Mouse (Mus musculus) forebrain, embryonic 16.5 days (tissue): ENCODE results near the gene Csta1. TPM values are rescaled to one million over a fixed set of nuclear protein-coding genes. Genes with fewer than 3 reads are reported as not detected.
"Not testable (repeated sequence)": the region's sequence is repeated elsewhere in the genome, so short reads cannot be mapped to it uniquely, and the experiment has no call there.

Experiments used
- ATAC-seq: fragments of 200-750 bp; cut with Nextera tagmentation; 2 replicates; pipeline ENCODE4 v1.8.0; 2017; ENCODE audit warnings: mild to moderate bottlenecking, moderate library complexity
- H3K27ac ChIP-seq: fragments of 300-500 bp; sonication (generic); 2 replicates; pipeline ENCODE4 v1.5.1; 2014; ENCODE audit warnings: low read length, control low read depth
- H3K27me3 ChIP-seq: fragments of 300-500 bp; sonication (generic); replicated peaks from 2 replicates; pipeline ENCODE4 v1.6.1; 2014; ENCODE audit warnings: low read length; ENCODE audit not compliant: control insufficient read depth, insufficient read depth
- H3K36me3 ChIP-seq: fragments of 300-500 bp; sonication (generic); 2 replicates; pipeline ENCODE4 v1.6.1; 2014; ENCODE audit not compliant: control insufficient read depth, insufficient read depth
- H3K4me1 ChIP-seq: fragments of 300-500 bp; sonication (generic); replicated peaks from 2 replicates; pipeline ENCODE4 v1.6.1; 2014; ENCODE audit warnings: low read length; ENCODE audit not compliant: control insufficient read depth, insufficient read depth
- H3K4me2 ChIP-seq: fragments of 300-500 bp; sonication (generic); 2 replicates; pipeline ENCODE4 v1.6.1; 2014; ENCODE audit warnings: mild to moderate bottlenecking, low read length, control low read depth
- H3K4me3 ChIP-seq: fragments of 300-500 bp; sonication (generic); replicated peaks from 2 replicates; pipeline ENCODE4 v1.5.1; 2014; ENCODE audit warnings: mild to moderate bottlenecking, low read length, control low read depth
- H3K9ac ChIP-seq: fragments of 300-500 bp; sonication (generic); replicated peaks from 2 replicates; pipeline ENCODE4 v1.6.1; 2014; ENCODE audit warnings: low read depth, low read length, control low read depth
- H3K9me3 ChIP-seq: fragments of 300-500 bp; sonication (generic); 2 replicates; pipeline ENCODE4 v1.6.1; 2016; ENCODE audit warnings: low read length; ENCODE audit not compliant: control insufficient read depth
- WGBS: fragments of 180-500 bp; shearing (Covaris S2); extraction: QIAGEN DNeasy Blood & Tissue Kit; methylation state at CpG from one replicate; pipeline ENCODE4 v1.1.7; 2014; 5-methylcytosine and 5-hydroxymethylcytosine counted together
- polyA plus RNA-seq: library from polyadenylated mRNA; unstranded; fragments of >200 nt; fragmentation: Nextera tagmentation; extraction: Ambion mirVana; gene quantifications from 2 replicates; pipeline ENCODE4 v1.2.1, GENCODE M21; 2015

Csta1 gene
- polyA plus RNA-seq, 1 experiment from 2014 or later = not detected

DNA sequence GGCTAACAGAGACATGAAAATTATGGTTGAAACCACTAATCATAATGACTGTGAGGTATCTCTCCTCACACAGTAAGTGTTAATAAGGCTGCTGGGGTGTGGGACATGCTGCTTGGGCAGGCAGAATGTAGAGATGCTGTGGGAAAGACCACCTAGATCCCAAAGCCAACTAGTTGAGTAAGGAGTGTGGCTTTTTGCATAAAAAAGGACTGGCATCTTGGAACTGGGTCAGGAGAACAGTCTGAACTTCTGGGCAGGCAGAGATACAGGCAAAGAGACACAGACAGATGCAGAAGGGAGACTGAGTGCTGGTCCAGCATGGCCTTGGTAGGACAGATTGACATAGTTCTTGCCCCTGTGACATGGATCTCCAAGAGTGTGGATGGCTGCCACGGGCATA lies 29.5 kb downstream of the Csta1 start:
- Histone ChIP-seq H3K36me3 (no peaks in the 10 kb centered on the region), H3K4me1 (no peaks in the 10 kb centered on the region), H3K27me3 (no peaks in the 10 kb centered on the region), H3K4me2 (no peak overlapping the region), H3K4me3 (no peak overlapping the region), H3K9me3 (no peaks in the 10 kb centered on the region), H3K9ac (no peak overlapping the region), H3K27ac (no peak overlapping the region)
- no peak for ATAC-seq
- WGBS = 92% methylated on average over 1 of the region's 1 CpGs

DNA sequence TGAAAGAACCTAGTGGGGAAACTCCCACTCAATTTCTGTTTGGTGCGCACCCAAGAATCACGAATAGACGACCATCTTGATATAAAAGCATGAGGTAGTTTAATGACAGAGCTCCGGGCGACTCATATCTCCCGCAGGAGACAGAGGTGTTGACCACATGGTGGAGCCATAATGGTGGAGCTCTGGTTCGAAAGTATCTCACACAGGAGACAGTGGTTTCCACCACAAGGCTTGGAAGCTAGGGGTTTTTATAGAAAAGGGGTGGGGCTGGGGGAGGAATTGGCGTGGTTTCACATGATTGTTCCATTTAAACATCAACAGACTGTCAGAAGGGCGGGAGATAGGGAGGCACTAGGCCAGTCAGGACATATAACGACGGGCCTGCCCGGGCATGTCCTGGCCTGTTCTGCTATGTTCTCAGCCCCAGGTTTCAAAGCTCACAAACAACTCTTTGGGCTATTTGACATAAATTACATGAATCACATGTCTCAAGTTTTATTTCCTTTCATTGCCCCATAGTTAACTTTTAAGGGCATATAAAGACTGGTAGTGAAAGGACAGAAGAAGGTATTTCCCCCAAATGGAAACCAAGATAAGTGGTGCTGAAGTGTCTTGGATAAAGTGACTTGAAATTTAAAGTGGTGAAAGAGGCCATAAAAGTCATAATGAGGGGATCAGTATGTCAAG lies 33.1 kb downstream of the Csta1 start:
- H3K27me3 ChIP-seq, H3K4me1 ChIP-seq, H3K36me3 ChIP-seq, H3K4me3 ChIP-seq, H3K4me2 ChIP-seq, H3K27ac ChIP-seq, ATAC-seq, H3K9ac ChIP-seq, H3K9me3 ChIP-seq: not testable (repeated sequence)
- 88% methylated on average over 9 of the region's 12 CpGs for WGBS

DNA sequence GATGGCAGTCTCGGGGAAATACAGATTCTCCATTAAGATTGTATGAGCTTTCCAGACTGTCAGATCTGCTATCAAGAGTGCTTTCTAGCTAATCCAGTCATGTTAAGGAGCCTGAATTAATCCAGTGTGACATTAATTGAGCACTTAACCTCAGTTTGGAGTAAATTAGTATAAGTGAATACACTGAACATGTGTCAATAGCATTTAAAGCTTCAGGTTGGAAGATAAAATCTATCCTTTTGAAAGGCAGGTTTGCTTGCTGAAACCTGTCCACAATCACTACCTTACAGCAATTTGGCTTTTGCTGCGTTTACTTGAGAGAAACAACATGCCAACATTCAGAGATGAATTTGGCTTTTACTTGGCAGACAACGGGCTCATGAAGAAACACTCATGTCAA lies 37.0 kb downstream of the Csta1 start:
- Histone ChIP-seq H3K4me1 (no peaks in the 10 kb centered on the region), H3K4me3 (no peak overlapping the region), H3K27ac (no peak overlapping the region), H3K36me3 (no peaks in the 10 kb centered on the region), H3K9ac (no peak overlapping the region), H3K9me3 (no peaks in the 10 kb centered on the region), H3K27me3 (no peaks in the 10 kb centered on the region), H3K4me2 (no peak overlapping the region)
- WGBS = 75% methylated on average over 3 of the region's 3 CpGs
- no peak for ATAC-seq

DNA sequence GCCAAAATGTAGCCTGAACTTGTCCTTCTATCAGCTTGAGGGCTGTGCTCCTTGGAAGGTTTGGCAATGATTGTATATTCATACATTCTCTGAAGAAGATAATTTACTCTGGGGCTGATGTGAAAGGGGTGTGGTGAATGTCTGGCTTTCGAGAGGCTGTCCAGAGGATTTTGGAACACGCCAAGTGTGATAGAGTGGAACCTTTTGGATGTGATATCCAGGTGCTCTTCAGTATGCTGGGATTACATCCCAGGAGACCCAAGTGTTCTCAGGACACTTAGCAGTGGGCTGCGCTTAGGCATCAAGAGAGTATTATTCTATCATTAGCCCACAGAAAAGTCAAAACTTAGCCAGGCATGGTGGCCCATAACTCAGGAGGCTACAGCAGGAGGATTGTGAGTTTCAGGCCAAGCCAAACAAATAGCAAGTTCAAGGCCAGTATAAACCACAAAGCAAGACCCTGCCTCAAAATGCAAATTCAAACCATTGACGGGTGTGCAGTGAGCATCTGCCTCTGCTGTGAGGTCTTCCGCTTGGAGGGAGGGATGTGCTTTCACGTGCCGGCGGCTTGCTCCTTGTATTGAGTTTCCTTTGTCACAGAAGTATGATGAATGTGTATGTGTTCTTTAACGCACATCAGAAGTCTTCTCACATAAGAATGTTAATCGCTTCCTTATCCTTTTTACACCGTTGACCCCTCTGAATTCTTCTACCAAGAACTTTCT lies 40.1 kb downstream of the Csta1 start:
- WGBS = 86% methylated on average over 11 of the region's 11 CpGs
- Histone ChIP-seq H3K4me2 (no peak overlapping the region), H3K9me3 (no peaks in the 10 kb centered on the region), H3K4me1 (no peaks in the 10 kb centered on the region), H3K27ac (no peak overlapping the region), H3K9ac (no peak overlapping the region), H3K27me3 (no peaks in the 10 kb centered on the region), H3K4me3 (no peak overlapping the region), H3K36me3 (peaks cover 4% of the 10 kb centered on the region; the same call in 1 of the 2 replicates)
- no peak for ATAC-seq

DNA sequence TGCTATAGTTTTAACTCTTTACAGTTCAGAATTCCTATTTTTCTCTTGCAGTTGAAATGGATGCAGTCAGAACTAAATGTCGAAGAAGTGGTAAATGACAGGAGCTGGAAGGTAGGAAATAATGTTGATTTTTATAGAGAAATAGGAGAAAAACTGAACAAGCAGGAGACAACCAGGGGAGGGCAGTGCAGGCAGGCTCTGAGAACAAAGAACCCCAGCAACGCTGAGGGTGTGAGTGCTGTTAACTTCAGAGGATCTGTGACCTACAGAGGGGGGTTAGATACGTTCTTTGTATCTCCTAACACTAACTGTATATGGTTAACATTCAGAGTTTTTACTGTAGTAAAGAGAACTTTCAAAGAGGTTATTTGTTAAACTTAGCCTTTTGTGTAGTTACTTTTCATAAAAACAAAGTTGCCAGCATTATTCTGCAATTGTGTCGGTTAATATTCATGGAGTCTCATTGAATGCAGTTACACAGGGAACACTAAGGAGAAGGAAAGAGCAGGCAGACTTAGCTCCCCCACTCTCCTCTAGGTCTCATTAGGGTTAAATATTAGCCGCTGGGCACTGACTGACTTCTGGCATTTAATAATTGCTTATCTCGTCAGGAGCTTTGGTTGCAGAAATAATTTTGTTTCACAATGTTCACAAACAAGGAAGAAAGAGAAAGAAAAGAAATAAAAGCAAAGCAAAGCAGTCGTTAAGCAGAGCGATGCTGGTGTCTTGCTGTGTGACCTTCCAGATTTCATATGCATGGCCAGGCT lies 41.0 kb downstream of the Csta1 start:
- no peaks in the 10 kb centered on the region for H3K4me1 ChIP-seq
- WGBS = 58% methylated on average over 8 of the region's 8 CpGs
- H3K9ac ChIP-seq = no peak overlapping the region
- H3K36me3 ChIP-seq = peaks cover 7% of the 10 kb centered on the region; the same call in 1 of the 2 replicates
- H3K9me3 ChIP-seq = no peaks in the 10 kb centered on the region
- H3K27me3 ChIP-seq = no peaks in the 10 kb centered on the region
- no peak overlapping the region for H3K27ac ChIP-seq
- no peak overlapping the region for H3K4me3 ChIP-seq
- ATAC-seq = no peak
- H3K4me2 ChIP-seq = no peak overlapping the region

DNA sequence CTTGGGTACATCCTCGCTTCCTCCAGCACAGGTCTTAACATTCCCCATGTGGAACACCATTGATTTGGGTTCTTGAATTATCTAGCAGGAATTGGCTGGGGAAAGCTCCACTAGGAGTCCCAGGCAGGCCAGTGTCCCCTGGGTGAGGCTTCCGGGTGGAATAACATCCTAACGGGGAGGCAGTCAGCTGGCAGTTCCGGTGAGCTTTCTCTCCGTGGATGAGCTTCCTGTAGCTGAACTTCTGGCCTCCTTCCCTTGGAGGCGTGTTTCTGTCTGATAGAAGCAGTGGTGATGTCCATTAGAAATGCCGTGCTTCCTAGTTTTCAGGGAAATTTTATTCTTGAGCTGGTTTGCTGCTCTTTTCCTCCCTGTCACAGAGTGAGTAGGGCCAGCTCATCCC lies 42.0 kb downstream of the Csta1 start:
- Histone ChIP-seq H3K4me3 (no peak overlapping the region), H3K4me1 (no peaks in the 10 kb centered on the region), H3K27ac (no peak overlapping the region), H3K9ac (no peak overlapping the region), H3K4me2 (no peak overlapping the region), H3K36me3 (peaks cover 7% of the 10 kb centered on the region; the same call in 1 of the 2 replicates), H3K9me3 (no peaks in the 10 kb centered on the region), H3K27me3 (no peaks in the 10 kb centered on the region)
- no peak for ATAC-seq
- WGBS = 92% methylated on average over 7 of the region's 7 CpGs

DNA sequence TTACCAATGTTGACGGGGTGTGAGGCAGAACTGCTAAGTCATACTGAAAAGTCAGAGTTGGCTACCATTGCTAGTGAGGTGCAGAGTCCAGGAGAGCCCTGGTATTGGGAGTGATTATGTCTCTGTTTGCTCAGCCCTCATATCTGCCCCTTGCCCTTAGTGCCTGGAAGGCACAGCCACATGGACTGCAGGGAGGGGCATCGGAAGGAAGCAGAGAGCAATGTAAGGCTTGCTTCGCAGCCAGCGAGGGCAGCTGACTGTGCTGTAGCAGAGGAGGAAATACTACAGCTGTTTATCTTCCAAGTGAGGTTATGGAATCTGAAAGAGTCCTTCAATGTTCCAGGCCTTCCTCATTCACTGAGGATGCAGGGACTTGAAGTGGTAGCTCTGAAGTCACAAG lies 43.2 kb downstream of the Csta1 start:
- no peak overlapping the region for H3K9ac ChIP-seq
- no peak for ATAC-seq
- 90% methylated on average over 4 of the region's 4 CpGs for WGBS
- H3K9me3 ChIP-seq = no peaks in the 10 kb centered on the region
- no peaks in the 10 kb centered on the region for H3K27me3 ChIP-seq
- no peaks in the 10 kb centered on the region for H3K4me1 ChIP-seq
- no peak overlapping the region for H3K27ac ChIP-seq
- H3K4me2 ChIP-seq = no peak overlapping the region
- no peak overlapping the region for H3K4me3 ChIP-seq
- H3K36me3 ChIP-seq = peaks cover 7% of the 10 kb centered on the region; the same call in 1 of the 2 replicates

DNA sequence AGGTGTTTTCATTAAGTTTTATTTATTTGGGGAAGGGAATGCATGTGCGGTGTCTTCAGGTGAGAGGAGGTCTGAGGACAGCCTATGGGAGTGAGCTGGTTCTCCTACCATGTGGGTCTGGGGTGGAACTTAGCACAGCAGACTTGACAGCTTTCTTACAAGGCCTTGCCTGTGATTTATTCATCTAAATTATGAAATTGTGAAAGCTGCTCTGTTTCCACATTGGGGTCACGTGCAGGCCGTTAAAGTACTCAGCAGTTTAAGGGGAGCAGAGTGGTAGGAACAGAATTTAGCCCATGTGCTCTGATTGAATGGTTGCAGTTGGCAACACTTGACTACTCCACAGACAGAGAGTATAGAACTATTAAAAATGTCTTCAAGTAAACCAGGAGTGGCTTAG lies 51.1 kb downstream of the Csta1 start:
- no peak overlapping the region for H3K9ac ChIP-seq
- ATAC-seq = no peak

DNA sequence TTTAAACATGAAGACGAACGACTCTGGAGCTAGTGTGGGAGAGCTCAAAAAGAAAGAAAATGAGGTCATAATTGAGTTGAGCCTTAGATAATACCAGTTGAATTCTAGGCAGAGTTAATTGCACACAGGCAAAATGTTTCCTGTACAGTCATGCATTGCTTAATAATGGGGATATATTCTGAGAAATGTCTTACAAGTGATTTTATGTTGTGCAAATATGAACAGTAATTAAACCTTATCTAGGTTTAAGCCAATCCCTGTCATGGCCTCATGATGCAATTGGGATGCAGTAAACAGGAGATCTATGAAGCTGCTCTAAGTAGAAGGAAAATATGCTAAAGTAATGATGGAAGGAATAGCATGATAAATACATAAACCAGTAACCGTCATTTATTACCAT lies 56.3 kb downstream of the Csta1 start:
- Histone ChIP-seq H3K4me3 (no peak overlapping the region), H3K27me3 (no peaks in the 10 kb centered on the region), H3K4me2 (no peak overlapping the region), H3K9me3 (no peaks in the 10 kb centered on the region), H3K27ac (no peak overlapping the region), H3K4me1 (peaks cover 15% of the 10 kb centered on the region), H3K36me3 (no peaks in the 10 kb centered on the region), H3K9ac (no peak overlapping the region)
- WGBS = 87% methylated on average over 3 of the region's 3 CpGs
- ATAC-seq = no peak

More for the DNA sequence above, 51.1 kb downstream of the Csta1 start:
- Histone ChIP-seq H3K27me3 (no peaks in the 10 kb centered on the region), H3K4me1 (no peaks in the 10 kb centered on the region), H3K4me3 (no peak overlapping the region), H3K9me3 (no peaks in the 10 kb centered on the region), H3K27ac (no peak overlapping the region), H3K4me2 (no peak overlapping the region), H3K36me3 (no peaks in the 10 kb centered on the region)
- WGBS = 100% methylated on average over 3 of the region's 3 CpGs
